Mouse (Mus musculus): ENCODE data around the gene Gpr26. TPM values are rescaled to one million over a fixed set of nuclear protein-coding genes. Genes with fewer than 3 reads are reported as not detected.

Gpr26 gene
- polyA plus RNA-seq, 1 experiment from 2014 or later = not detected

- Histone ChIP-seq H3K9me3 (ENCODE audit: control insufficient read depth, low read length) (no peaks in the 10 kb centered on the region), H3K4me2 (ENCODE audit: low read length) (peak overlapping the region; percentile 15), H3K4me1 (replicated peaks; ENCODE audit: control insufficient read depth, insufficient read depth, low read length) (no peaks in the 10 kb centered on the region), H3K27ac (ENCODE audit: low read depth) (no peak overlapping the region), H3K9ac (ENCODE audit: low read length) (no peak overlapping the region), H3K27me3 (replicated peaks; ENCODE audit: control insufficient read depth, insufficient read depth, low read length) (peaks cover 51% of the 10 kb centered on the region), H3K36me3 (ENCODE audit: control insufficient read depth, insufficient read depth, low read length) (no peaks in the 10 kb centered on the region), H3K4me3 (ENCODE audit: low read depth, low read length) (peak overlapping the region; percentile 9)
- 7% methylated on average over 54 of the region's 57 CpGs for WGBS
- ATAC-seq (replicated peaks; ENCODE audit: low FRiP score, low TSS enrichment, low read depth) (no peak), DNase-seq (ENCODE audit: low spot score) (peak; percentile 57)
These were observed 745 bp downstream of the Gpr26 start for GRCm38 (mm10) chr7:131966916-131967494.

GRCm38 (mm10) chr7:131970255-131970654, 4.0 kb downstream of the Gpr26 start:
- H3K4me1 ChIP-seq (replicated peaks; ENCODE audit: control insufficient read depth, insufficient read depth, low read length) = no peaks in the 10 kb centered on the region
- H3K9ac ChIP-seq (ENCODE audit: low read length) = no peak overlapping the region
- H3K4me2 ChIP-seq (ENCODE audit: low read length) = no peak overlapping the region
- H3K27ac ChIP-seq (ENCODE audit: low read depth) = no peak overlapping the region
- WGBS = 43% methylated on average over 3 of the region's 3 CpGs
- DNase-seq (ENCODE audit: low spot score) = no peak
- ATAC-seq (replicated peaks; ENCODE audit: low FRiP score, low TSS enrichment, low read depth) = no peak
- peaks cover 39% of the 10 kb centered on the region for H3K27me3 ChIP-seq (replicated peaks; ENCODE audit: control insufficient read depth, insufficient read depth, low read length)
- H3K36me3 ChIP-seq (ENCODE audit: control insufficient read depth, insufficient read depth, low read length) = no peaks in the 10 kb centered on the region
- H3K4me3 ChIP-seq (ENCODE audit: low read depth, low read length) = no peak overlapping the region
- no peaks in the 10 kb centered on the region for H3K9me3 ChIP-seq (ENCODE audit: control insufficient read depth, low read length)

- H3K4me3 ChIP-seq (ENCODE audit: low read depth, low read length) = no peak overlapping the region
- no peaks in the 10 kb centered on the region for H3K9me3 ChIP-seq (ENCODE audit: control insufficient read depth, low read length)
- ATAC-seq (replicated peaks; ENCODE audit: low FRiP score, low TSS enrichment, low read depth) (no peak), DNase-seq (ENCODE audit: low spot score) (no peak)
- no peak overlapping the region for H3K4me2 ChIP-seq (ENCODE audit: low read length)
- no peaks in the 10 kb centered on the region for H3K36me3 ChIP-seq (ENCODE audit: control insufficient read depth, insufficient read depth, low read length)
- no peaks in the 10 kb centered on the region for H3K27me3 ChIP-seq (replicated peaks; ENCODE audit: control insufficient read depth, insufficient read depth, low read length)
- H3K4me1 ChIP-seq (replicated peaks; ENCODE audit: control insufficient read depth, insufficient read depth, low read length) = no peaks in the 10 kb centered on the region
- no peak overlapping the region for H3K9ac ChIP-seq (ENCODE audit: low read length)
- 75% methylated on average over 6 of the region's 6 CpGs for WGBS
- no peak overlapping the region for H3K27ac ChIP-seq (ENCODE audit: low read depth)
These were observed 9.6 kb downstream of the Gpr26 start for GRCm38 (mm10) chr7:131975867-131976266.

- ATAC-seq (replicated peaks; ENCODE audit: low FRiP score, low TSS enrichment, low read depth) = no peak
- H3K9ac ChIP-seq (ENCODE audit: low read length) = no peak overlapping the region
- H3K36me3 ChIP-seq (ENCODE audit: control insufficient read depth, insufficient read depth, low read length) = no peaks in the 10 kb centered on the region
- no peak overlapping the region for H3K4me3 ChIP-seq (ENCODE audit: low read depth, low read length)
- no peaks in the 10 kb centered on the region for H3K27me3 ChIP-seq (replicated peaks; ENCODE audit: control insufficient read depth, insufficient read depth, low read length)
- H3K4me1 ChIP-seq (replicated peaks; ENCODE audit: control insufficient read depth, insufficient read depth, low read length) = no peaks in the 10 kb centered on the region
- H3K4me2 ChIP-seq (ENCODE audit: low read length) = no peak overlapping the region
- 58% methylated on average over 11 of the region's 11 CpGs for WGBS
- H3K9me3 ChIP-seq (ENCODE audit: control insufficient read depth, low read length) = no peaks in the 10 kb centered on the region
- DNase-seq (ENCODE audit: low spot score) = no peak
- no peak overlapping the region for H3K27ac ChIP-seq (ENCODE audit: low read depth)
These were observed 12.3 kb downstream of the Gpr26 start for GRCm38 (mm10) chr7:131978609-131979008.

- Histone ChIP-seq H3K36me3 (ENCODE audit: control insufficient read depth, insufficient read depth, low read length) (no peaks in the 10 kb centered on the region), H3K9me3 (ENCODE audit: control insufficient read depth, low read length) (no peaks in the 10 kb centered on the region), H3K27ac (ENCODE audit: low read depth) (no peak overlapping the region), H3K4me3 (ENCODE audit: low read depth, low read length) (no peak overlapping the region), H3K9ac (ENCODE audit: low read length) (no peak overlapping the region), H3K4me2 (ENCODE audit: low read length) (no peak overlapping the region), H3K4me1 (replicated peaks; ENCODE audit: control insufficient read depth, insufficient read depth, low read length) (no peaks in the 10 kb centered on the region), H3K27me3 (replicated peaks; ENCODE audit: control insufficient read depth, insufficient read depth, low read length) (no peaks in the 10 kb centered on the region)
- ATAC-seq (replicated peaks; ENCODE audit: low FRiP score, low TSS enrichment, low read depth) = no peak
- DNase-seq (ENCODE audit: low spot score) = no peak
- WGBS = 20% methylated on average over 6 of the region's 6 CpGs
These were observed 22.8 kb downstream of the Gpr26 start for GRCm38 (mm10) chr7:131989056-131989455.

- H3K4me1 ChIP-seq (replicated peaks; ENCODE audit: control insufficient read depth, insufficient read depth, low read length) = no peaks in the 10 kb centered on the region
- H3K4me2 ChIP-seq (ENCODE audit: low read length) = no peak overlapping the region
- H3K27me3 ChIP-seq (replicated peaks; ENCODE audit: control insufficient read depth, insufficient read depth, low read length) = no peaks in the 10 kb centered on the region
- no peak overlapping the region for H3K9ac ChIP-seq (ENCODE audit: low read length)
- no peaks in the 10 kb centered on the region for H3K36me3 ChIP-seq (ENCODE audit: control insufficient read depth, insufficient read depth, low read length)
- 64% methylated on average over 1 of the region's 1 CpGs for WGBS
- ATAC-seq (replicated peaks; ENCODE audit: low FRiP score, low TSS enrichment, low read depth) (no peak), DNase-seq (ENCODE audit: low spot score) (no peak)
- H3K9me3 ChIP-seq (ENCODE audit: control insufficient read depth, low read length) = no peaks in the 10 kb centered on the region
- no peak overlapping the region for H3K27ac ChIP-seq (ENCODE audit: low read depth)
- no peak overlapping the region for H3K4me3 ChIP-seq (ENCODE audit: low read depth, low read length)
These were observed 26.0 kb downstream of the Gpr26 start for GRCm38 (mm10) chr7:131992226-131992625.

GRCm38 (mm10) chr7:131992873-131993272, 26.6 kb downstream of the Gpr26 start:
- no peaks in the 10 kb centered on the region for H3K36me3 ChIP-seq (ENCODE audit: control insufficient read depth, insufficient read depth, low read length)
- no peak overlapping the region for H3K4me3 ChIP-seq (ENCODE audit: low read depth, low read length)
- H3K9me3 ChIP-seq (ENCODE audit: control insufficient read depth, low read length) = no peaks in the 10 kb centered on the region
- no peak for ATAC-seq (replicated peaks; ENCODE audit: low FRiP score, low TSS enrichment, low read depth)
- 70% methylated on average over 3 of the region's 3 CpGs for WGBS
- H3K27ac ChIP-seq (ENCODE audit: low read depth) = no peak overlapping the region
- H3K9ac ChIP-seq (ENCODE audit: low read length) = no peak overlapping the region
- DNase-seq (ENCODE audit: low spot score) = no peak
- H3K4me1 ChIP-seq (replicated peaks; ENCODE audit: control insufficient read depth, insufficient read depth, low read length) = no peaks in the 10 kb centered on the region
- H3K4me2 ChIP-seq (ENCODE audit: low read length) = no peak overlapping the region
- no peaks in the 10 kb centered on the region for H3K27me3 ChIP-seq (replicated peaks; ENCODE audit: control insufficient read depth, insufficient read depth, low read length)

- Histone ChIP-seq H3K36me3 (ENCODE audit: control insufficient read depth, insufficient read depth, low read length) (no peaks in the 10 kb centered on the region), H3K27ac (ENCODE audit: low read depth) (no peak overlapping the region), H3K4me3 (ENCODE audit: low read depth, low read length) (no peak overlapping the region), H3K4me2 (ENCODE audit: low read length) (no peak overlapping the region), H3K4me1 (replicated peaks; ENCODE audit: control insufficient read depth, insufficient read depth, low read length) (no peaks in the 10 kb centered on the region), H3K9ac (ENCODE audit: low read length) (no peak overlapping the region), H3K9me3 (ENCODE audit: control insufficient read depth, low read length) (no peaks in the 10 kb centered on the region), H3K27me3 (replicated peaks; ENCODE audit: control insufficient read depth, insufficient read depth, low read length) (no peaks in the 10 kb centered on the region)
- DNase-seq (ENCODE audit: low spot score) (no peak), ATAC-seq (replicated peaks; ENCODE audit: low FRiP score, low TSS enrichment, low read depth) (no peak)
- WGBS = 72% methylated on average over 14 of the region's 14 CpGs
These were observed 39.9 kb downstream of the Gpr26 start for GRCm38 (mm10) chr7:132005996-132006696.

- DNase-seq (ENCODE audit: low spot score) (no peak), ATAC-seq (replicated peaks; ENCODE audit: low FRiP score, low TSS enrichment, low read depth) (no peak)
- no peak overlapping the region for H3K27ac ChIP-seq (ENCODE audit: low read depth)
- no peak overlapping the region for H3K9ac ChIP-seq (ENCODE audit: low read length)
- no peaks in the 10 kb centered on the region for H3K9me3 ChIP-seq (ENCODE audit: control insufficient read depth, low read length)
- H3K4me3 ChIP-seq (ENCODE audit: low read depth, low read length) = no peak overlapping the region
- H3K4me1 ChIP-seq (replicated peaks; ENCODE audit: control insufficient read depth, insufficient read depth, low read length) = no peaks in the 10 kb centered on the region
- H3K4me2 ChIP-seq (ENCODE audit: low read length) = no peak overlapping the region
- no peaks in the 10 kb centered on the region for H3K27me3 ChIP-seq (replicated peaks; ENCODE audit: control insufficient read depth, insufficient read depth, low read length)
- H3K36me3 ChIP-seq (ENCODE audit: control insufficient read depth, insufficient read depth, low read length) = no peaks in the 10 kb centered on the region
- WGBS = 71% methylated on average over 7 of the region's 7 CpGs
These were observed 42.7 kb downstream of the Gpr26 start for GRCm38 (mm10) chr7:132009002-132009401.
